Mouse (Mus musculus): Measurements from ENCODE around the gene Vasn. TPM values are rescaled to one million over a fixed set of nuclear protein-coding genes. Genes with fewer than 3 reads are reported as not detected.
A peak's percentile ranks its signal among the peaks of the same experiment; 100 is the strongest.
"Not testable (repeated sequence)": the region's sequence is repeated elsewhere in the genome, so short reads cannot be mapped to it uniquely, and the experiment has no call there.

The Vasn gene
- total RNA-seq, 2 experiments from 2014 or later: 11.5 to 13.1 TPM

- Histone ChIP-seq H3K4me3 (peak overlapping the region; percentile 70), H3K27ac (peak overlapping the region; percentile 98; the same call in 1 of the 2 replicates)
- TF ChIP-seq CTCF (IDR thresholded peaks at IDR 0.05): no peak
- DNase-seq (ENCODE audit: extremely low spot score in 1 of 2, low spot score in 2 of 2): no peak
- intact Hi-C loops (cut with DNase I): no loop called here
These were observed 43.0 kb downstream of the Vasn start for GRCm38 (mm10) chr16:4682628-4683179.

DNA sequence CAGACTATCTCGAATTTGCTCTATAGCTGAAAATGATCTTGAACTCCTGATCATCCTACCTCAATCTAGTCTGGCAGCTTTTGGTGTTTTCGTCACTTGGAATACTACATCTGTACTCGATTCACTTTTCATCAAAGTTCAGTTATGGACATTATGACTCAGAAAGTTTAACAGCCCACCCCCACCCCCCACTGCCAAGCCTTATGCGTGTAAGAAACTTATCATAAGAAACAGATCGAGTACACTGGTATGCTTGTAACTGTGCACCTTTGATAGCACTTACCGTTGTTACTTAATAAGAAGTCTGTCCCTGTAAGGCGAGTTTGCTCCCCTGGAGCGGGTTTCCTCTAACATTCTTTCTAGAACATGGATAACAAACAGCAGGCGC lies 43.4 kb downstream of the Vasn start:
- intact Hi-C loops (cut with DNase I): no loop called here
- Histone ChIP-seq H3K4me3 (peak overlapping the region; percentile 70), H3K27ac (peak overlapping the region; percentile 98)
- no peak for TF ChIP-seq CTCF (IDR thresholded peaks at IDR 0.05)
- no peak for DNase-seq (ENCODE audit: extremely low spot score in 1 of 2, low spot score in 2 of 2)

DNA sequence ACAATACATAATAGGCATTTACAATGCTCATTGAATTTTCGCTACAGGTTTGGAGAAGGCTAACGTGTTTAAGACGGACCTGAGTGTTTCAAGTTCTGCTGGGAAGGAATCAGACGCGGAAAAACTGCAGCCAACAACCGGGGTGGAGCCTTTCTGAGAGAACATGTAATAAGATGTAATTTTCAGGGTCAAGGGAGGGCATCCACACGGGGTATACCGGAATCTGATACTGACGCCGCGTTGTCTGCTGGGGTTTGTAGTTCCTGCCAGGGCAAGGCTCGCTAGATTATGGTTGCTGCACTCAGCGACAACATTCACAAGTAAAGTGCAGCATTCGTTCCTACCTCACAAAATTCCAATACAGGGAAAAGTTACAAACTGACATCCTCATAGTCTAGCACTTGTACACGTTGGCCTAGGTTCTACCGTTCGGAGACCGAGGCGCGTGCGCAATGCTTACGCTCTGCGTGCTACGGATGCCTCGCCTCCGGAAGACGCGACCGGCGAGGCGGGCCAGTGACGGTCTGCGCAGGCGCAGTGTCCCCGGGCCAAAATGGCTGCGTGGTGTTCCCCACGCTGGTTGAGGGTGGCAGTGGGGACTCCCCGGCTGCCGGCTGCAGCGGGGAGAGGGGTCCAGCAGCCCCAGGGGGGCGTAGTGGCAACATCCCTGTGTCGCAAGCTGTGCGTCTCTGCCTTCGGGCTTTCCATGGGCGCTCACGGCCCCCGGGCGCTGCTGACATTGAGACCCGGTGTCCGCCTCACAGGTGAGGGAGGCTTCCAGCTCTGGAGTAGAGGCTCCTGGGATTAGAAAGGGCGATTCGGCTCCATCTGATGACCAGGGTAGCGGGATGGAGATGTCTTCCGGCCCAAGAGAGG lies 44.1 kb downstream of the Vasn start:
- Histone ChIP-seq H3K27ac (peak overlapping the region; percentile 98), H3K4me3 (peak overlapping the region; percentile 70)
- TF ChIP-seq CTCF (IDR thresholded peaks at IDR 0.05): no peak
- intact Hi-C loops (cut with DNase I): loop anchor here (2.0 kb wide), 1 partner anchor 107 kb away; the partner anchor contains the start of gene Cdip1
- peak; percentile 96 to 97 for DNase-seq (ENCODE audit: extremely low spot score in 1 of 2, low spot score in 2 of 2)

- intact Hi-C loops (cut with DNase I): loop anchor here (2.0 kb wide), 1 partner anchor 106 kb away; the partner anchor contains the start of gene Cdip1
- no peak for DNase-seq (ENCODE audit: extremely low spot score in 1 of 2, low spot score in 2 of 2)
- Histone ChIP-seq H3K4me3 (peak overlapping the region; percentile 70), H3K27ac (peak overlapping the region; percentile 98)
- no peak for TF ChIP-seq CTCF (IDR thresholded peaks at IDR 0.05)
These were observed 44.7 kb downstream of the Vasn start for GRCm38 (mm10) chr16:4684457-4684791.

DNA sequence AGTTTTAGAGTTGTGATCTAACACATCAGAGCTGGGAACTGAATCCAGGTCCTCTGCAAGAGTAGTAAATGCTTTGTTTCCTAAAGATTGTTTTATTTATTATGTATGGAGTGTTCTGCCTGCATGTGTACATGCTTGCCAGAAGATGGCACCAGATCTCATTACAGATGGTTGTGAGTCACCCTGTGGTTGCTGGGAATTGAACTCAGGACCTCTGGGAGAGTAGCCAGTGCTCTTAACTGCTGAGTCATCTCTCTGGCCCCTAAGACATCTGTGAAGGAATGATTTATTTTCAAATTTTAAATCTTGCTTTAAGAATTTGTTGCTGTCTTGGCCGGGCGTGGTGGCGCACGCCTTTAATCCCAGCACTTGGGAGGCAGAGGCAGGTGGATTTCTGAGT lies 49.6 kb downstream of the Vasn start:
- DNase-seq (ENCODE audit: extremely low spot score in 1 of 2, low spot score in 2 of 2); H3K4me3 ChIP-seq; H3K27ac ChIP-seq; intact Hi-C loops (cut with DNase I): not testable (repeated sequence)
- peak; percentile 29 for TF ChIP-seq CTCF (IDR thresholded peaks at IDR 0.05)

Other genes with a start within 250 kb of the Vasn start
- gene Adcy9, start 219.4 kb upstream of the Vasn start, total RNA-seq (2021): 10 to 100 TPM; 73.3 to 80.4 TPM
- 1 to 10 TPM; 5.1 to 5.9 TPM for gene Srl, start 98.1 kb upstream of the Vasn start, total RNA-seq (2021)
- 1 to 10 TPM; 2.9 to 4.3 TPM for gene Tfap4, start 80.1 kb upstream of the Vasn start, total RNA-seq (2021)
- 10 to 100 TPM; 12.9 to 16.2 TPM for gene Glis2, start 45.2 kb upstream of the Vasn start, total RNA-seq (2021)
- 10 to 100 TPM; 78.1 to 94.1 TPM for gene Pam16, start 15.0 kb upstream of the Vasn start, total RNA-seq (2021)
- gene Dnaja3, start within 50 bp of the Vasn start, total RNA-seq (2021): 10 to 100 TPM; 56.9 to 62.2 TPM
- gene Coro7, start 39.8 kb downstream of the Vasn start, total RNA-seq (2021): 10 to 100 TPM; 76.7 to 92.0 TPM
- gene Nmral1, start 79.4 kb downstream of the Vasn start, total RNA-seq (2021): 10 to 100 TPM in 1 of 2 experiments, 1 to 10 TPM in 1; 9.7 to 10.8 TPM
- 10 to 100 TPM; 76.1 to 79.1 TPM for gene Hmox2, start 86.4 kb downstream of the Vasn start, total RNA-seq (2021)
- gene Cdip1, start 150.4 kb downstream of the Vasn start, total RNA-seq (2021): 100 to 1,000 TPM; 189 to 204 TPM
- not detected for gene 4930562C15Rik, start 195.5 kb downstream of the Vasn start, total RNA-seq (2021)
- gene Ubald1, start 240.4 kb downstream of the Vasn start, total RNA-seq (2021): 10 to 100 TPM; 91.8 to 93.7 TPM
- 100 to 1,000 TPM; 208 to 211 TPM for gene Mgrn1, start 246.3 kb downstream of the Vasn start, total RNA-seq (2021)

All from left cerebral cortex, adult 2 months (tissue).